22 mouse cellular contexts compared by ENCODE assay signal in the genomic region with DNA sequence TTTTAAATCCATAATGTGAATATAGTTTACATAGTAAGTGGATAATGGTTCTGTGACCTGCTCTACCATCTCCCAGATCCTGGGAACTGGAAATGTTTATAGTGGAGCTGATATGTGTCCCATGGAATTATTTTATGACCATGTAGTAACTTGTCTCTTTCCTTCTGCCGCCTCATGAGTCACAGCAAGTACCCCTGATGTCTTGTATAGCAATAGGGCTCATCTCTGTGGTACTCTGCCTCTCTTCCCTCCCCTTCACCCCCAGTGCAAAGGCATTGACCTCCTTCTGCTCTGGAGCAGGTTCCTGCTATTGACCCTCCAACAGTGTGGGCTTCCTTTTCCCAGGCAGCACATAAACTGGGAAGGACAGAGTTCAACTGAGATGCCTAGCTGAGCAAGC.
"Had no signal": no experiment of that assay in that cellular context is flagged by ENCODE, and none has a peak within 500 bp of the region (broad histone marks: within the 10 kb centered on the region; RNA-seq: fewer than 3 reads in every experiment).

No protein-coding gene starts in this region.

- H3K4me1 ChIP-seq: heart, embryonic 13.5 days; heart, embryonic 15.5 days; hindbrain, embryonic 13.5 days; hindbrain, embryonic 15.5 days; limb, embryonic 10.5 days; limb, embryonic 12.5 days; liver, embryonic 13.5 days; liver, embryonic 15.5 days had no signal

- ATAC-seq: forebrain, postnatal 0 days; hindbrain, postnatal 0 days had no signal

- DNase-seq: forebrain, postnatal 0 days; gastrocnemius, adult 2 months; gastrocnemius, postnatal 14 days; gastrocnemius, postnatal 36 days; heart, postnatal 14 days; heart, postnatal 36 days; kidney, postnatal 4 days; liver; liver, embryonic 13.5 days had no signal

- H3K27me3 ChIP-seq: heart, embryonic 13.5 days; heart, embryonic 15.5 days; hindbrain, embryonic 13.5 days; hindbrain, embryonic 15.5 days; limb, embryonic 12.5 days; liver, embryonic 13.5 days; liver, embryonic 15.5 days had no signal

- H3K27ac ChIP-seq: gastrocnemius, adult 2 months; heart, embryonic 13.5 days; heart, embryonic 15.5 days; hindbrain, embryonic 13.5 days; hindbrain, embryonic 15.5 days; hindbrain, postnatal 0 days; kidney, postnatal 0 days; layer of hippocampus, adult 2 months; left cerebral cortex, adult 2 months; limb, embryonic 10.5 days; limb, embryonic 12.5 days; liver, embryonic 13.5 days; liver, embryonic 15.5 days had no signal

- H3K9ac ChIP-seq: forebrain, postnatal 0 days; heart, embryonic 13.5 days; heart, embryonic 15.5 days; hindbrain, embryonic 13.5 days; hindbrain, embryonic 15.5 days; limb, embryonic 12.5 days; liver, embryonic 13.5 days; liver, embryonic 15.5 days had no signal

- H3K4me3 ChIP-seq: gastrocnemius, adult 2 months; heart, embryonic 13.5 days; heart, embryonic 15.5 days; hindbrain, embryonic 13.5 days; hindbrain, embryonic 15.5 days; layer of hippocampus, adult 2 months; left cerebral cortex, adult 2 months; limb, embryonic 10.5 days; limb, embryonic 12.5 days; liver, embryonic 13.5 days; liver, embryonic 15.5 days had no signal

- H3K36me3 ChIP-seq: heart, embryonic 13.5 days; heart, embryonic 15.5 days; hindbrain, embryonic 13.5 days; hindbrain, embryonic 15.5 days; limb, embryonic 10.5 days; limb, embryonic 12.5 days; liver, embryonic 13.5 days; liver, embryonic 15.5 days had no signal

- H3K9me3 ChIP-seq: heart, embryonic 13.5 days; heart, embryonic 15.5 days; hindbrain, embryonic 13.5 days; hindbrain, embryonic 15.5 days; limb, embryonic 10.5 days; limb, embryonic 12.5 days; liver, embryonic 13.5 days; liver, embryonic 15.5 days had no signal

- H3K4me2 ChIP-seq: heart, embryonic 11.5 days; heart, embryonic 13.5 days; heart, embryonic 15.5 days; hindbrain, embryonic 13.5 days; hindbrain, embryonic 15.5 days; limb, embryonic 12.5 days; liver, embryonic 11.5 days; liver, embryonic 13.5 days; liver, embryonic 15.5 days had no signal
